Mouse (Mus musculus) MEL (cell line): ENCODE results near the gene Slc17a1. TPM values are rescaled to one million over a fixed set of nuclear protein-coding genes. Genes with fewer than 3 reads are reported as not detected.

Experiments used
- DNase-seq: peaks from one replicate; pipeline ENCODE4 v3.0.0; 2011; ENCODE audit warnings: low read depth, low spot score
- H3K27ac ChIP-seq: 2 replicates; pipeline ENCODE4 v1.5.1; 2012; ENCODE audit warnings: low read depth, mild to moderate bottlenecking, control low read depth, low read length, moderate library complexity; ENCODE audit not compliant: control insufficient read depth
- H3K27me3 ChIP-seq, 2 experiments: fragments of 150-350 bp in 1 of 2; sonication (generic) in 1 of 2; 2 replicates each; pipeline ENCODE4 v1.6.1; 2012; ENCODE audit warnings: low read length in 2 of 2, mild to moderate bottlenecking in 2 of 2, improper control_type of control experiment in 1 of 2, moderate library complexity in 1 of 2; ENCODE audit not compliant: insufficient read depth in 2 of 2, control insufficient read depth in 1 of 2
- H3K36me3 ChIP-seq, 2 experiments: 2 replicates each; pipeline ENCODE4 v1.6.1; 2012 to 2014; ENCODE audit warnings: low read length in 2 of 2, improper control_type of control experiment in 1 of 2, inconsistent platforms in 1 of 2, mild to moderate bottlenecking in 1 of 2; ENCODE audit not compliant: insufficient read depth in 2 of 2, control insufficient read depth in 1 of 2
- H3K4me1 ChIP-seq, 2 experiments: fragments of 150-350 bp in 1 of 2; sonication (generic) in 1 of 2; 2 replicates each; pipeline ENCODE4 v1.6.1; 2012; ENCODE audit warnings: low read length in 2 of 2, improper control_type of control experiment in 1 of 2, mild to moderate bottlenecking in 1 of 2; ENCODE audit not compliant: insufficient read depth in 2 of 2, control insufficient read depth in 1 of 2
- H3K4me3 ChIP-seq, 2 experiments: fragments of 150-350 bp in 1 of 2; sonication (generic) in 1 of 2; 2 replicates each; pipeline ENCODE4 v1.5.1; 2012; ENCODE audit warnings: low read depth in 2 of 2, low read length in 2 of 2, mild to moderate bottlenecking in 2 of 2, moderate library complexity in 2 of 2, control low read depth in 1 of 2, improper control_type of control experiment in 1 of 2; ENCODE audit not compliant: control insufficient read depth in 1 of 2, insufficient read depth in 1 of 2
- H3K79me2 ChIP-seq: 2 replicates; pipeline ENCODE4 v1.6.1; 2012; ENCODE audit warnings: mild to moderate bottlenecking, low read length, moderate library complexity; ENCODE audit not compliant: control insufficient read depth, poor library complexity, insufficient read depth
- H3K9ac ChIP-seq: 2 replicates; pipeline ENCODE4 v1.6.1; 2012; ENCODE audit warnings: low read depth, mild to moderate bottlenecking, control low read depth, low read length, moderate library complexity; ENCODE audit not compliant: control insufficient read depth, poor library complexity, severe bottlenecking
- H3K9me3 ChIP-seq: fragments of 150-350 bp; sonication (generic); replicated peaks from 2 replicates; pipeline ENCODE4 v1.6.1; 2012; ENCODE audit warnings: mild to moderate bottlenecking, low read length, improper control_type of control experiment, moderate library complexity; ENCODE audit not compliant: insufficient read depth
- BHLHE40 ChIP-seq: IDR thresholded peaks from 2 replicates; pipeline ENCODE4 v1.6.1; 2012; ENCODE audit warnings: low read depth, mild to moderate bottlenecking, inconsistent platforms, low read length, improper control_type of control experiment, borderline replicate concordance
- CHD1 ChIP-seq: IDR thresholded peaks from 2 replicates; pipeline ENCODE4 v1.6.1; 2012; ENCODE audit warnings: low read depth, mild to moderate bottlenecking, inconsistent platforms, low read length, improper control_type of control experiment
- CHD2 ChIP-seq: IDR thresholded peaks from 2 replicates; pipeline ENCODE4 v1.6.1; 2011; ENCODE audit warnings: low read length, improper control_type of control experiment
- E2F4 ChIP-seq: IDR thresholded peaks from 2 replicates; pipeline ENCODE4 v1.6.1; 2011; ENCODE audit warnings: low read depth, low read length, improper control_type of control experiment, borderline replicate concordance
- ETS1 ChIP-seq: IDR thresholded peaks from 2 replicates; pipeline ENCODE4 v1.6.1; 2012; ENCODE audit warnings: low read depth, mild to moderate bottlenecking, inconsistent platforms, low read length, improper control_type of control experiment, moderate library complexity
- GABPA ChIP-seq: IDR thresholded peaks from 2 replicates; pipeline ENCODE4 v1.6.1; 2012; ENCODE audit warnings: low read depth, mild to moderate bottlenecking, inconsistent platforms, low read length, improper control_type of control experiment, moderate library complexity
- GATA1 ChIP-seq: IDR thresholded peaks from 2 replicates; pipeline ENCODE4 v1.6.1; 2011; ENCODE audit warnings: low read depth, low read length, improper control_type of control experiment
- HCFC1 ChIP-seq: IDR thresholded peaks from 2 replicates; pipeline ENCODE4 v1.6.1; 2012; ENCODE audit warnings: low read depth, mild to moderate bottlenecking, inconsistent platforms, low read length, improper control_type of control experiment, moderate library complexity
- KAT2A ChIP-seq: conservative IDR thresholded peaks from 2 replicates; pipeline ENCODE4 v1.6.1; 2012; ENCODE audit warnings: low read depth, low read length, improper control_type of control experiment, inconsistent platforms
- MAX ChIP-seq: IDR thresholded peaks from 2 replicates; pipeline ENCODE4 v1.6.1; 2011; ENCODE audit warnings: low read length, improper control_type of control experiment
- MAZ ChIP-seq: IDR thresholded peaks from 2 replicates; pipeline ENCODE4 v1.6.1; 2012; ENCODE audit warnings: low read depth, mild to moderate bottlenecking, inconsistent platforms, low read length, improper control_type of control experiment
- MYB ChIP-seq: IDR thresholded peaks from 2 replicates; pipeline ENCODE4 v1.6.1; 2011; ENCODE audit warnings: mild to moderate bottlenecking, low read depth, low read length, improper control_type of control experiment
- NRF1 ChIP-seq: IDR thresholded peaks from 2 replicates; pipeline ENCODE4 v1.6.1; 2014; ENCODE audit warnings: low read depth, mild to moderate bottlenecking, inconsistent platforms, low read length, improper control_type of control experiment, moderate library complexity; ENCODE audit not compliant: poor library complexity, insufficient read depth, severe bottlenecking
- RCOR1 ChIP-seq: IDR thresholded peaks from 2 replicates; pipeline ENCODE4 v1.6.1; 2012; ENCODE audit warnings: low read depth, mild to moderate bottlenecking, inconsistent platforms, low read length, improper control_type of control experiment
- SIN3A ChIP-seq: IDR thresholded peaks from 2 replicates; pipeline ENCODE4 v1.6.1; 2012; ENCODE audit warnings: low read length, improper control_type of control experiment, inconsistent platforms
- SMC3 ChIP-seq: IDR thresholded peaks from 2 replicates; pipeline ENCODE4 v1.6.1; 2011; ENCODE audit warnings: low read depth, low read length, improper control_type of control experiment
- TCF12 ChIP-seq: IDR thresholded peaks from 2 replicates; pipeline ENCODE4 v1.6.1; 2014; ENCODE audit warnings: low read depth, mild to moderate bottlenecking, inconsistent platforms, low read length, improper control_type of control experiment, moderate library complexity
- UBTF ChIP-seq: IDR thresholded peaks from 2 replicates; pipeline ENCODE4 v1.6.1; 2012; ENCODE audit warnings: low read depth, mild to moderate bottlenecking, inconsistent platforms, low read length, improper control_type of control experiment, moderate library complexity, borderline replicate concordance; ENCODE audit not compliant: insufficient read depth
- USF2 ChIP-seq, 2 experiments: IDR thresholded peaks; 2 replicates each; pipeline ENCODE4 v1.6.1; 2011 to 2012; ENCODE audit warnings: improper control_type of control experiment in 2 of 2, low read length in 2 of 2, borderline replicate concordance in 1 of 2, inconsistent platforms in 1 of 2, low read depth in 1 of 2, mild to moderate bottlenecking in 1 of 2; ENCODE audit not compliant: insufficient read depth in 1 of 2
- ZKSCAN1 ChIP-seq: IDR thresholded peaks from 2 replicates; pipeline ENCODE4 v1.6.1; 2012; ENCODE audit warnings: low read depth, mild to moderate bottlenecking, inconsistent platforms, low read length, improper control_type of control experiment, moderate library complexity
- ZMIZ1 ChIP-seq: IDR thresholded peaks from 2 replicates; pipeline ENCODE4 v1.6.1; 2012; ENCODE audit warnings: low read depth, mild to moderate bottlenecking, inconsistent platforms, low read length, improper control_type of control experiment, moderate library complexity
- ZNF384 ChIP-seq: IDR thresholded peaks from 2 replicates; pipeline ENCODE4 v1.6.1; 2012; ENCODE audit warnings: low read depth, mild to moderate bottlenecking, inconsistent platforms, low read length, improper control_type of control experiment
- polyA plus RNA-seq, 2 experiments: library from polyadenylated mRNA; stranded (reverse) in 1 of 2; unstranded in 1 of 2; fragments of >175 nt in 1 of 2; fragments of >200 nt in 1 of 2; gene quantifications; 2 replicates each; pipeline versions ENCODE4 v1.2.1 to v1.2.4; 2012; ENCODE audit warnings: low replicate concordance in 2 of 2, low read depth in 1 of 2; ENCODE audit not compliant: insufficient read length in 2 of 2, insufficient read depth in 1 of 2, missing spikeins in 1 of 2
- total RNA-seq: library from RNA; depleted of rRNA; stranded (reverse); fragments of 300-350 nt; gene quantifications from 2 replicates; pipeline ENCODE4 v1.2.3, GENCODE M21; 2012

Gene Slc17a1
- total and polyA plus RNA-seq, 3 experiments = not detected

GRCm38 (mm10) chr13:23930461-23930860, 62.9 kb downstream of the Slc17a1 start:
- DNase-seq = no peak
- H3K36me3 ChIP-seq = no peaks in the 10 kb centered on the region
- H3K79me2 ChIP-seq = no peaks in the 10 kb centered on the region
- H3K27ac ChIP-seq = no peak overlapping the region
- H3K9ac ChIP-seq = no peak overlapping the region
- H3K4me1 ChIP-seq = no peaks in the 10 kb centered on the region
- no peaks in the 10 kb centered on the region for H3K9me3 ChIP-seq
- no peak for TF ChIP-seq USF2 (IDR thresholded peaks at IDR 0.05; ENCODE audit: borderline replicate concordance in 1 of 2, insufficient read depth in 1 of 2, low read depth in 1 of 2, low read length in 2 of 2)
- TF ChIP-seq SIN3A = no peak
- TF ChIP-seq CHD1 = no peak
- no peak for TF ChIP-seq SMC3
- TF ChIP-seq GABPA = no peak
- no peak for TF ChIP-seq GATA1
- no peak for TF ChIP-seq HCFC1
- TF ChIP-seq NRF1 = no peak
- TF ChIP-seq MYB = no peak
- TF ChIP-seq UBTF = no peak
- no peak for TF ChIP-seq ZMIZ1
- TF ChIP-seq RCOR1 = no peak
- TF ChIP-seq TCF12 = no peak
- TF ChIP-seq ZKSCAN1 = no peak
- no peak for TF ChIP-seq ETS1
- no peak for TF ChIP-seq MAX
- TF ChIP-seq BHLHE40 = no peak
- no peak for TF ChIP-seq KAT2A
- TF ChIP-seq CHD2 = no peak
- no peak overlapping the region for H3K4me3 ChIP-seq
- H3K27me3 ChIP-seq = peaks cover 0 to 5% of the 10 kb centered on the region in 2 experiments; a peak in 3 of 4 replicates

GRCm38 (mm10) chr13:23930904-23931303, 63.4 kb downstream of the Slc17a1 start:
- H3K27ac ChIP-seq = no peak overlapping the region
- no peaks in the 10 kb centered on the region for H3K9me3 ChIP-seq
- H3K4me3 ChIP-seq = no peak overlapping the region
- no peak overlapping the region for H3K9ac ChIP-seq
- no peaks in the 10 kb centered on the region for H3K36me3 ChIP-seq
- H3K79me2 ChIP-seq = no peaks in the 10 kb centered on the region
- no peak for DNase-seq
- H3K27me3 ChIP-seq = peaks cover 0 to 7% of the 10 kb centered on the region in 2 experiments; a peak in 3 of 4 replicates
- TF ChIP-seq GATA1 (no peak), ZMIZ1 (no peak), E2F4 (no peak), UBTF (no peak), MAZ (no peak), CHD2 (no peak), MAX (no peak), ZNF384 (no peak)
- no peaks in the 10 kb centered on the region for H3K4me1 ChIP-seq
